Mouse (Mus musculus) heart, embryonic 10.5 days (tissue): ENCODE measurements at regions not wholly inside any gene's neighbourhood (a gene's known extent, or its start where the extent isn't known, plus 50 kb on each side); places are given as distances from the start of the nearest gene placed in this dataset.

Experiments
- DNase-seq: peaks from one replicate; pipeline ENCODE4 v3.0.0-alpha.2; 2017; ENCODE audit warnings: low spot score
- H3K27ac ChIP-seq: fragments of 300-500 bp; sonication (generic); 2 replicates; pipeline ENCODE4 v1.5.1; 2016; ENCODE audit warnings: mild to moderate bottlenecking
- H3K27me3 ChIP-seq: fragments of 300-500 bp; sonication (generic); 2 replicates; pipeline ENCODE4 v1.6.1; 2016; ENCODE audit warnings: mild to moderate bottlenecking; ENCODE audit not compliant: poor library complexity, insufficient read depth, severe bottlenecking
- H3K36me3 ChIP-seq: fragments of 300-500 bp; sonication (generic); 2 replicates; pipeline ENCODE4 v1.6.1; 2016; ENCODE audit warnings: mild to moderate bottlenecking, moderate library complexity
- H3K4me1 ChIP-seq: fragments of 300-500 bp; sonication (generic); 2 replicates; pipeline ENCODE4 v1.6.1; 2016; ENCODE audit warnings: mild to moderate bottlenecking
- H3K4me3 ChIP-seq: fragments of 300-500 bp; sonication (generic); 2 replicates; pipeline ENCODE4 v1.5.1; 2016; ENCODE audit warnings: mild to moderate bottlenecking, moderate library complexity
- H3K9me3 ChIP-seq: fragments of 300-500 bp; sonication (generic); 2 replicates; pipeline ENCODE4 v1.6.1; 2016; ENCODE audit warnings: mild to moderate bottlenecking, moderate library complexity
- WGBS: fragments of 180-500 bp; shearing (Covaris S2); methylation state at CpG from one replicate; pipeline ENCODE4 v1.1.7; 2016; 5-methylcytosine and 5-hydroxymethylcytosine counted together

DNA sequence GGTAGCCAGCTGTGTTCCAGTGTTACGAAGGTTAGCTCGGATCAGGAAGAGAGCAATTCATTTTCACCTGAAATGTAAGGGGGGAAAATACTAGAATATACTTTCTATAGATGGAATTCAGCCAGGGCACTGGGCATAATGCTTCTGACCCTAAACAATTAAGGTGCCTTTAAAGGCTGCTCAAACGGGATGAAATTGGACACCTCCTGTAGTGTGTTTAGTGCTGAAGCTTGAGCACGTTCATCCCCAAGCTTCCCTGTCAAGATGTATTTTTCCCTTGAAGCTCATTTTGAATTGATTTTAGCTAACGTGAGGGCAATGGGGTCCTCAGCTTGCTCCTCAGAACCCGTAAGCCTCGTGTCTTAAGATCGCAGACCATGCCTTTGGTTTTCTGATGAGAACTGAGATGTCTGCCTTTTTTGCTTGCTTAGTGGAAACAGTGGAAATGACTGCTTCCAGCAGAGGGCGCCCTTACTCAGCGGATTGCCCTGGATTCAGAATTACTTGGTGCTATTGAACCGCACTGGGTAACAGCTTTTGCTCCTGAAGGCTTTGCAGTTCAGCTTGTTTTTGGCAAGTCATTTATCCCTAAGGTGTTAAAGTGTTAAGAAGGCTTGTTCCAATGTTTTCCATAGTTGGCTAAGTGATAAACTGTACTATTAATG, 74.6 kb upstream of the Fermt1 start:
- no peak overlapping the region for H3K27ac ChIP-seq
- no peaks in the 10 kb centered on the region for H3K36me3 ChIP-seq
- peak; percentile 83 for DNase-seq
- H3K4me1 ChIP-seq = no peaks in the 10 kb centered on the region; the same call in 1 of the 2 replicates
- no peak overlapping the region for H3K4me3 ChIP-seq
- WGBS = 30% methylated on average over 11 of the region's 11 CpGs
- no peaks in the 10 kb centered on the region for H3K27me3 ChIP-seq
- H3K9me3 ChIP-seq = no peaks in the 10 kb centered on the region

DNA sequence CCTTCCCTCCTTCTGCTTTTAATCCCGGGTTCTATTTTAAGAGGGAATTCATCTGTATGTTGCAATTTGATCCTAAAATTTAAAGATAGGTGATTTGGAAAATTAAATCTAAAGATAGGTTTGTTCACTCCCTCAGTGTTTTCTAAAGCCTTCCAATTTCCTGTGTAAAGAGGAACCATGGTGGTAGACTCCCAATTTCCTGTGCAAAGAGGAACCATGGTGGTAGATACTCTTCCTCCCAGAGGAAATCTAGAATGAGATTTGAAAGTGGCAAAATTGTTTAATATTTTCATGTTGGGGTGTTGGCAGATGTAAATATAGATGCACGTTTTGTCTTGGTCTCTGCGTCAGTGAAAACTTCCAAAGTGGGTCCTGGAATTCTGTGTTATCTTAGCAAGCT, 75.5 kb upstream of the Fermt1 start:
- H3K27ac ChIP-seq = no peak overlapping the region
- no peaks in the 10 kb centered on the region; the same call in 1 of the 2 replicates for H3K4me1 ChIP-seq
- 80% methylated on average over 3 of the region's 3 CpGs for WGBS
- no peak for DNase-seq
- H3K4me3 ChIP-seq = no peak overlapping the region
- no peaks in the 10 kb centered on the region for H3K36me3 ChIP-seq
- no peaks in the 10 kb centered on the region for H3K9me3 ChIP-seq
- H3K27me3 ChIP-seq = no peaks in the 10 kb centered on the region

DNA sequence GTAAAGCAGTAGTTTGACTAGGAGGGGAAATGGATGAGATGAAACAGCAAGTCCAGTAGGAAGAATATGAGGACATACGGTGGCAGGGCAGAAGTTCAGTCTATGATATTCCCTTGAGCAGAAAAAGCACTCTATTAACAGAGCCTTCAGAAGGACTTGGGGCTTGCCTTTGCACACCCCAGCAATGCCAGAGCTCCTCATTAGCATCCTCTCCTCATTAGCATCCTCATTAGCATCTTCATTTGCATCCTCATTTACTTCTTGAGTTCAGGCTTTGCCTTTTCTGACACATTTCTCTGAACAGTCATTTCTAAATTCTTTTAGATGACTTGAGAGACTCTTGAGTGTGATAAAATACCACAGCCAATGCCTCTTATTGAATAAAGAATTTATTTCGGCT, 81.3 kb upstream of the Fermt1 start:
- Histone ChIP-seq H3K27ac (no peak overlapping the region), H3K36me3 (no peaks in the 10 kb centered on the region), H3K4me1 (no peaks in the 10 kb centered on the region), H3K4me3 (no peak overlapping the region), H3K27me3 (no peaks in the 10 kb centered on the region), H3K9me3 (no peaks in the 10 kb centered on the region)
- WGBS = 83% methylated on average over 2 of the region's 2 CpGs
- DNase-seq = no peak

DNA sequence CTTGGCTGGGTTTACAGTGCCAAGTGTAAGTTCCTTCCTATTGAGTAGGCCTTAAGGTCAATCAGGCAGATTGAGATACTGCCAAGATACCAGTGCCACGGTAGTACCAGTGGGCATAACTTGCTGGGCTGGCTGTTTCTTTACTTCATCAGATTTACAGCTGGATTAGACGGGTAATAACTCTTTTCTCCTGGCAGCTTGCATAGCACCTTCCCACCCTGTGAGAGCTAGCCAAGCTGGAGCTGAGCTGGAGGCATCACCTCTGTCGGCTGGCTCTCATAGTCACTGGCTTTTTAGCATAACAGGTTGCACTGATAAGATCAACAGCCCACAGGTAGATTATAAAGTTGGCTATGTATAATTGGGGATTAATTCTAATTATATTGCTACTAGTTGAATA, 89.7 kb upstream of the Fermt1 start:
- H3K4me1 ChIP-seq = no peaks in the 10 kb centered on the region
- H3K27me3 ChIP-seq = no peaks in the 10 kb centered on the region
- WGBS = 74% methylated on average over 3 of the region's 3 CpGs
- no peaks in the 10 kb centered on the region for H3K9me3 ChIP-seq
- DNase-seq = no peak
- H3K27ac ChIP-seq = no peak overlapping the region
- no peaks in the 10 kb centered on the region for H3K36me3 ChIP-seq
- no peak overlapping the region for H3K4me3 ChIP-seq

DNA sequence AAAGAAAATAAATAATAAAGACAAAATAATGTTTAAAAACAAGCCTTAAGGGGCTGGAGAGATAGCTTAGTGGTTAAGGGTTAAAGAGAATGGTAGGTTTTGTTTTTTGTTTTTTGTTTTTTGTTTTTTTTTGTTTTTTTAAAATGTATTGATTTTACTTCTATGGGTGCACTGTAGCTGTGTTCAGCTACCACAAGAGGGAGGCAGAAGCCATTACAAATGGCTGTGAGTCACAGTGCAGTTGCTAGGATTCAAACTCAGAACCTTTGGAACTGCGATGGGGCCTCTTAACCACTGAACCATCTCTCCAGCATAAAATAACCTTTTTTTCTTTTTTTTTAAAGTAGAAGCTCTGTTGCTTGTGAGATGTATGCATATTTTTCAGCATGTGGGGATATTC, 95.0 kb upstream of the Fermt1 start:
- DNase-seq = no peak
- no peaks in the 10 kb centered on the region for H3K4me1 ChIP-seq
- H3K36me3 ChIP-seq = no peaks in the 10 kb centered on the region
- H3K27ac ChIP-seq = no peak overlapping the region
- H3K27me3 ChIP-seq = no peaks in the 10 kb centered on the region
- no peak overlapping the region for H3K4me3 ChIP-seq
- H3K9me3 ChIP-seq = no peaks in the 10 kb centered on the region
- WGBS = 100% methylated on average over 1 of the region's 1 CpGs

DNA sequence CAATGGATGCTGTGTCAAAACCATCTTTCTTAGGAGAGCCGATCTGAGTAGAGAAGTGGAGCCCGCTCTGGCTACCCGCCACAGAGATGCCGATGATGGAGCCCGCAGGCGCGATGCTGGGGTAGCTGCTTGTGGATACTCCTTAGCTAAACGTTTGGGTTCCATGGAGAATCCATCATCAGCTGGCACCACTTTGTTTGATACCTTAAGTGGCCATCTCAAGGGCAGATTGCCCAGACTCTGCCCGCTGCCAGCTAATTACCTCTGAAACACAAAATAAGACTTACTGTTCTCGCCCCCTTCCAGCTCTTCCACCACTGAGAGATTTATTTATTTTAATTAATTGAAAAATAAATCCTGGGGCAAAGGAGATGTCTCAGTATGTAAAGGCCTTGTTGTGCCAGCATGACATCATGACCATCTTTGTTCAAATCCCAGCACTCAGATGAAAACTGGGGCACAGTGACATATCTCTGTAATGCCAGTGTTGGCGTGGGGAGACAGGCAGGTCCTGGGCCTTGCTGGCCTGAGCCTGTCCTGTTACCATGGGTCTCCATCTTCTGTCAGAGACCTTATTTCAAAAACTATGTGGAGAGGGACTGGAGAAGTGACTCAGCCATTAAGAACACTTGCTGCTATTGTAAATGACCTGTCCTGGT, 132.1 kb upstream of the Fermt1 start:
- H3K27ac ChIP-seq = no peak overlapping the region
- no peak for DNase-seq
- H3K36me3 ChIP-seq = no peaks in the 10 kb centered on the region
- no peaks in the 10 kb centered on the region for H3K4me1 ChIP-seq
- no peaks in the 10 kb centered on the region for H3K9me3 ChIP-seq
- H3K27me3 ChIP-seq = no peaks in the 10 kb centered on the region
- 88% methylated on average over 11 of the region's 11 CpGs for WGBS
- no peak overlapping the region for H3K4me3 ChIP-seq

DNA sequence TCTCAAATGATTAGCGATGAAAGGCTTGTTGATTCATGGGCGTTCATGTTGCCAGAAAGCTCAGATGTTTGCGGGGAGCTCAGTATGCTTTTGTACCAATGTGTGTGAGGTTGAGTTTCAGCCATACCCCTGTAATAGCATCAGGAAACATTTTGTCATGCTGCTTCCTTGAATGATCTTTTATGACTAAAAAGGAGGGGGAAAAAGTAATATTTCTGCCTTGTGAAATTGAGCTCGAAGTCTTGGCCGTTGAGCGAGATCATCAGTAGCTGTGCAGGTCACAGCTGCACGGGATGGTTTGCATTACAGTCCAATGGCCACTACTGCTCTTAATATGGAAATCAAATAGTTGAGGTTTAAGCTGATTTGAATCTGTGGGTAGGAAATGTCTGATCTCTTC, 145.3 kb upstream of the Fermt1 start:
- Histone ChIP-seq H3K36me3 (no peaks in the 10 kb centered on the region), H3K9me3 (no peaks in the 10 kb centered on the region), H3K27me3 (no peaks in the 10 kb centered on the region), H3K27ac (no peak overlapping the region), H3K4me1 (no peaks in the 10 kb centered on the region), H3K4me3 (no peak overlapping the region)
- WGBS = 85% methylated on average over 7 of the region's 7 CpGs
- no peak for DNase-seq

DNA sequence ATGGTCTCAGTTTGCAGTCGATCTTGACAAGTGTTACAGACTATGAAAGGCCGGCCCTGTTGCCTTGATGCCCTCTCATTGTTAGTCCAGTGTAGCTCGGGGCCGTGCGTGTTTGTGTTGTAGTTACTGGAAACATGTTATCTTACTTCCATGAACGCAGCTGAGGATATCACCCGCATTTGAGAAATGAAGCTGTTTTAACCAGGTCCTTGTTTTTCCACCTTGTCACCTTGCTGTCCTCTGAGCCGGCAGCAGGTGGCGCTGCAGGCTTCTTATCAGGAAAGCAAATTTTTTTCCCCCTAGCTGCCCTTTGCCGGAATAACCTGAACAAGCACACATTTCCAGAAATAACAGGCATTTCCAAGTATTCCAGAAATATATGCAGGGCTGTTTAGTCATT, 167.9 kb upstream of the Fermt1 start:
- DNase-seq = peak; percentile 79
- peaks cover 28% of the 10 kb centered on the region for H3K27me3 ChIP-seq
- H3K9me3 ChIP-seq = no peaks in the 10 kb centered on the region
- WGBS = 20% methylated on average over 10 of the region's 10 CpGs
- no peaks in the 10 kb centered on the region for H3K36me3 ChIP-seq
- no peaks in the 10 kb centered on the region for H3K4me1 ChIP-seq
- H3K4me3 ChIP-seq = no peak overlapping the region
- H3K27ac ChIP-seq = no peak overlapping the region

DNA sequence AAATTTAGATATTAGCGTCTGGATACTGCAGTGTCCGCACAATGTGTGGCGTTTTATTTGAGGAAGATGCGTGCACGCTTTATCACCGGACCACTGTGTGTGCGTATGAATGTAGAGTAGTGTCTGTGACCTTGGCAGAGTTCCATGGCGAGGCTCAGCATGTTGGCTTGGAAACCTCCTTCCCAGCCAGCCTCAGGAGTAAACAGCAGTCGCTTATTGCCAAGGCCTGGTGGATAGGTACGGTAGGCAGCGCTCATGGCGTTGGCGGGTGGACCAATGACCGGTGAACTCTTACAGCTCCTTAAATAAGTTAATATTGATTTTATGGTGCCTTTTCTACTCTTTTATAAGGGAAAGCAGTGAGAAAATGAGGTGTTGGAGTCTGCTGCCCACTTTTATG, 172.9 kb upstream of the Fermt1 start:
- no peak overlapping the region for H3K27ac ChIP-seq
- no peaks in the 10 kb centered on the region for H3K4me1 ChIP-seq
- no peak for DNase-seq
- no peak overlapping the region for H3K4me3 ChIP-seq
- H3K27me3 ChIP-seq = peaks cover 43% of the 10 kb centered on the region
- H3K36me3 ChIP-seq = no peaks in the 10 kb centered on the region
- H3K9me3 ChIP-seq = no peaks in the 10 kb centered on the region
- 92% methylated on average over 14 of the region's 14 CpGs for WGBS

DNA sequence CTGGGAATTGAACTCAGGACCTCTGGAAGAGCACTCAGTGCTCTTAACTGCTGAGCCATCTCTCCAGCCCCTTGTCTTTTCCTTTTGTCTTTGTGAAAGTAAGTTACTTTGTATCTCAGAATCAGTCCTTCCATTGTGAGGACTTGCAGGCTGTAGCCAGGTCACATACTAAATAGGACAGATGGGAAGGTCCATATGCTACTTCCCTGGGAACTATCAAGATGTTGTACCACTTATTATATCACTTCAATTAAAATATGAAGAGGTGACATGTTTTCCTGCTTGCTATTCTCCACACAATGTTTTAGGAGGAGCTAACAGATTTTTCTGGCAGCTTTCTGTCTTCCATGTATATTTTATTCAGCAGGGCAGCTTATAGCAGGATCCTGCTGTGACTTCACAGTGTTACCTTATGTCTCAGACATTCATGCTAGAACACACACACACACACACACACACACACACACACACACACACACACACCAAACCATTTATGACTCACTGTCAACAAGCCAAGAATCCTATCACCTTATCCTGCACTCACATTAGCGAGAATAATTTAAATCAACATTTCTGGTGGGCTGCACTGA, 179.6 kb upstream of the Fermt1 start:
- no peak overlapping the region for H3K4me3 ChIP-seq
- no peak for DNase-seq
- WGBS = 73% methylated on average over 1 of the region's 1 CpGs

DNA sequence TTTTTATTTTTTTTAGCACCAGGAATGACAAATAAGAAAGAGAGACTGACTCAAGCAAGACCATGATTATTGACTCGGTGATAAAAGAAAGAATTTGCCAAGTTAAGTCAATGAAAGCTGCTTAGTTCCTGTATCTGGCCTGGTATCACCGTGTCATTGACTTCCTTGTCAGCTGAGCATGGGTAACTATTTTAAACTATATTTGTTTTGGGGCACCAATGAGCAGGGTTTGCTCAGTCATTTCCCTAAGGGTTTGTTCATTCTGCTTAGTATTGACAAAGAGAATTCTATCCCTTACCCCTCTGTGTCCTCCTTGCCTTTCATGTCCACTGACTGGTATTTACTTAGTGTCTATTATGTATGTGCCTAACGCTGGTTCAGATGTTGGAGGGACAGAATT, 189.2 kb upstream of the Fermt1 start:
- peaks cover 15% of the 10 kb centered on the region for H3K4me1 ChIP-seq
- H3K27me3 ChIP-seq = peaks cover 54% of the 10 kb centered on the region
- WGBS = 55% methylated on average over 3 of the region's 3 CpGs
- no peak overlapping the region for H3K4me3 ChIP-seq
- no peaks in the 10 kb centered on the region for H3K36me3 ChIP-seq
- H3K9me3 ChIP-seq = no peaks in the 10 kb centered on the region
- no peak overlapping the region for H3K27ac ChIP-seq
- no peak for DNase-seq

More for the DNA sequence above, 179.6 kb upstream of the Fermt1 start:
- no peaks in the 10 kb centered on the region for H3K4me1 ChIP-seq
- H3K36me3 ChIP-seq = no peaks in the 10 kb centered on the region
- no peak overlapping the region for H3K27ac ChIP-seq
- peaks cover 60% of the 10 kb centered on the region for H3K27me3 ChIP-seq
- no peaks in the 10 kb centered on the region for H3K9me3 ChIP-seq

DNA sequence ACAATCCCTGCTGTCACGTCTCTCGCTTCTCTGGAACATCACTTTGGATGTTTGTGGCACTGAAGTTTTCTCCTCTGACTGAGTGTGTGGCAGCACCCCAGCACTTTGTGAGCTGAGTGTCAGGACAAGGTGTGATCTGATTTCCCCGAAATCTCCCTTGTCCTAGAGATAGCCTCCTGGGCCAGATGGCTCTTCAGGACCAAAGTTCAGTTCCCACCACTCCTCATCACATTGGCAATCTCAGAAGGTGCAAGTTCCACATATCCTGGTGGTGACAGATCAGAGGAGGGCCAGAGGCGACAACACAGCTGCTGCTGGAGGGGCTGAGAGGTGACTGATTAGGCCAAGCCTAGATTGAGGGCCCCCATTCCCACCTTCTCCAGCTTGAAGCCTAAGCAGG, 193.2 kb upstream of the Fermt1 start:
- WGBS = 30% methylated on average over 4 of the region's 4 CpGs
- Histone ChIP-seq H3K27me3 (peaks cover 54% of the 10 kb centered on the region), H3K9me3 (no peaks in the 10 kb centered on the region), H3K36me3 (no peaks in the 10 kb centered on the region), H3K4me1 (peaks cover 15% of the 10 kb centered on the region), H3K27ac (no peak overlapping the region), H3K4me3 (no peak overlapping the region)
- DNase-seq = peak; percentile 85

DNA sequence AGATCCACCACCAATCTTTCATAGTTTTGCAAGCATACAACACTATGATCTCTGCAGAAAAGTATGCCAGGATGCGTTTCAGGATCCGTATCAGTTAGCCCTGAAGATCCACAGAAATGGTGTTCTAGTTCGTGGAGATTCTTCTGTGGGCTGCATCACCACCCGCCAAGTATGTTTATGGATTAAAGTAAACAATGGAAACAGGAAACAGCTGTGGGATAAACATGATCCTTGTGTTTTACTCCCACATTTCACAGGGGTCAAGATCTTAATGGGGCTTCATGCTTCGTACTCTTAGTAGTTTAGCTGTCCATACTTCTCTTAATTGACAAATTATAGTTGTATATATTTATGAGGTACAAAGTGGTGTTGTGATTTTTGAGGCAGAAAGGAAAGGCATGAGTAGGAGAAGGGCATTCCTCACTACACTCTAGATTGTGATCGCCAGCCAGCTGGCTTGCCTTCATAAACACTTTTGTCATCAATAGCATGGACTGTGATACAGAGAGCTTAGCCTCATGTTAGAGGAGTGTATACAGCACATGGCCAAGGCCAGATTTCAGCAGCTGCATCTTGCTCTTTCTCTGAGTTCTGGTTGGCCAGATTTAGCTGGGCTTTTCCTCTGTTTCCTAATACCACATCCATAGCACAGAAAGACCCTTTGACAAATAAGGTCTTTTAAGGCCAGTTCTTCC, 195.8 kb upstream of the Fermt1 start:
- H3K36me3 ChIP-seq = no peaks in the 10 kb centered on the region
- H3K27me3 ChIP-seq = peaks cover 55% of the 10 kb centered on the region
- peaks cover 13% of the 10 kb centered on the region for H3K4me1 ChIP-seq
- H3K27ac ChIP-seq = no peak overlapping the region
- 70% methylated on average over 6 of the region's 6 CpGs for WGBS
- no peaks in the 10 kb centered on the region for H3K9me3 ChIP-seq
- H3K4me3 ChIP-seq = no peak overlapping the region
- no peak for DNase-seq
